Mouse (Mus musculus): ENCODE measurements at regions not wholly inside any gene's neighbourhood (a gene's known extent, or its start where the extent isn't known, plus 50 kb on each side); places are given as distances from the start of the nearest gene placed in this dataset.
"Not testable (repeated sequence)": the region's sequence is repeated elsewhere in the genome, so short reads cannot be mapped to it uniquely, and the experiment has no call there.

GRCm38 (mm10) chr1:140848053-140848452 lies 602.1 kb downstream of the Kcnt2 start:
- H3K9ac ChIP-seq (replicated peaks; ENCODE audit: low read depth, low read length); H3K36me3 ChIP-seq (ENCODE audit: control insufficient read depth, insufficient read depth); H3K27ac ChIP-seq (ENCODE audit: low read length); H3K27me3 ChIP-seq (replicated peaks; ENCODE audit: control insufficient read depth, insufficient read depth, low read length); H3K4me3 ChIP-seq (replicated peaks; ENCODE audit: low read length); H3K9me3 ChIP-seq (ENCODE audit: control insufficient read depth, low read length); H3K4me1 ChIP-seq (replicated peaks; ENCODE audit: control insufficient read depth, insufficient read depth, low read length); H3K4me2 ChIP-seq (ENCODE audit: low read length); ATAC-seq: not testable (repeated sequence)
- WGBS: 73% methylated on average over 3 of the region's 3 CpGs

GRCm38 (mm10) chr1:140851568-140851967 lies 605.6 kb downstream of the Kcnt2 start:
- Histone ChIP-seq H3K9me3 (ENCODE audit: control insufficient read depth, low read length) (no peaks in the 10 kb centered on the region), H3K4me3 (replicated peaks; ENCODE audit: low read length) (no peak overlapping the region), H3K4me2 (ENCODE audit: low read length) (no peak overlapping the region), H3K27me3 (replicated peaks; ENCODE audit: control insufficient read depth, insufficient read depth, low read length) (no peaks in the 10 kb centered on the region), H3K36me3 (ENCODE audit: control insufficient read depth, insufficient read depth) (no peaks in the 10 kb centered on the region), H3K4me1 (replicated peaks; ENCODE audit: control insufficient read depth, insufficient read depth, low read length) (no peaks in the 10 kb centered on the region), H3K9ac (replicated peaks; ENCODE audit: low read depth, low read length) (no peak overlapping the region), H3K27ac (ENCODE audit: low read length) (no peak overlapping the region)
- ATAC-seq: no peak

Measured in forebrain, embryonic 16.5 days (tissue).